1 mouse cellular context compared by ENCODE assay signal in the genomic region with DNA sequence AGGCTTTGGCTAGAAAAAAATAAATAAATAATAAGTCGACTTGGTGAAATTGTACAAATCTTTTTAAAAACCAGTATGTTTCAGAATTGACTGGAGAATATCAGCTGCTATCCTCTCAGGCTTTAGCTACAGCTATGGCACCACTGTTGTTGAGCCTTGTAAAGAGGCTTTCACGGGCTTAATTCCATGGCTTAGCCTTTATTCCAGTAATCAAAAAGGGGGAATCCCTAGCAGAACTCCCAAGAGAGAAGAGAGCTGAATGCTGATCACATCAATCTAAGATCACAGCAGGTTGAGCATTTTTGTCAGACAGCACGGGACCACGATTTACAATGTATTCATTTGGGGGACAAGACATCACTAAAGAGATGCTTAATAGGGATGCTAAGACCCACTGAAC.
TF ChIP-seq lines count a peak whose summit lies in the region.

No protein-coding gene starts in this region.

TF ChIP-seq in MEL, 35 proteins besides CTCF, POLR2A, EP300 and RAD21:
- TF ChIP-seq BHLHE40 (IDR thresholded peaks at IDR 0.05; ENCODE audit: borderline replicate concordance, low read depth, low read length) = no peak
- TF ChIP-seq E2F4 (IDR thresholded peaks at IDR 0.05; ENCODE audit: borderline replicate concordance, low read depth, low read length) = no peak
- no peak for TF ChIP-seq MYB (IDR thresholded peaks at IDR 0.05; ENCODE audit: low read depth, low read length)
